Mouse (Mus musculus): ENCODE measurements around the gene Pcdh7. TPM values are rescaled to one million over a fixed set of nuclear protein-coding genes. Genes with fewer than 3 reads are reported as not detected.

Pcdh7 gene
- polyA plus RNA-seq, 1 experiment from 2014 or later, result 3.8 TPM

- Histone ChIP-seq H3K27me3 (replicated peaks; ENCODE audit: control insufficient read depth, insufficient read depth, low read length) (no peaks in the 10 kb centered on the region), H3K4me2 (ENCODE audit: low read depth, low read length) (no peak overlapping the region), H3K4me3 (ENCODE audit: low read length) (no peak overlapping the region), H3K9me3 (ENCODE audit: control insufficient read depth, low read length) (no peaks in the 10 kb centered on the region), H3K4me1 (ENCODE audit: control insufficient read depth, insufficient read depth, low read length) (no peaks in the 10 kb centered on the region), H3K27ac (ENCODE audit: low read length) (no peak overlapping the region), H3K36me3 (ENCODE audit: control insufficient read depth, insufficient read depth, low read length) (no peaks in the 10 kb centered on the region), H3K9ac (ENCODE audit: low read depth, low read length) (no peak overlapping the region)
- WGBS, result 82% methylated on average over 4 of the region's 4 CpGs
- no peak for ATAC-seq
These were observed 246.4 kb downstream of the Pcdh7 start for GRCm38 (mm10) chr5:57964201-57964600.

DNA sequence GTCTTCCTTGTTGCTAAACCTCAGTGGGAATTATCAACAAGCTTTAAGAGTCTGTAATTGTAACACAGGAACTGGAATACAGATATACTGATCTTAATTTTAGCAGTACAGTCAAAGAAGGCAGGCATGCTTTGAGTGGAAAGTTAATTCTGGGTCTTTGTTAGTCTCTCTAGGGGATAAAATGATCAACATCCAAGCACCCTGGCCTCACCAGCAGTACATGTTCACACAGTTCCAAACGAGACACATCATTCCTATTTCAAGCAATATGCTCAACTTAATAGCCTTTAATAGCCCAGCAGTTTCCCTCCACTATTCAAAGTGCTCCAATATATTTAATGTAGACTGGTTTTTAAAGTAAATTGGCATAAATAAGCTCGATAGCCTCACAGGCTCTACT, 275.8 kb downstream of the Pcdh7 start:
- H3K9ac ChIP-seq (ENCODE audit: low read depth, low read length), result no peak overlapping the region
- no peaks in the 10 kb centered on the region for H3K9me3 ChIP-seq (ENCODE audit: control insufficient read depth, low read length)

GRCm38 (mm10) chr5:58021331-58021730, 303.6 kb downstream of the Pcdh7 start:
- WGBS, result 71% methylated on average over 2 of the region's 2 CpGs
- Histone ChIP-seq H3K27ac (ENCODE audit: low read length) (no peak overlapping the region), H3K4me2 (ENCODE audit: low read depth, low read length) (no peak overlapping the region), H3K9me3 (ENCODE audit: control insufficient read depth, low read length) (no peaks in the 10 kb centered on the region), H3K9ac (ENCODE audit: low read depth, low read length) (no peak overlapping the region), H3K36me3 (ENCODE audit: control insufficient read depth, insufficient read depth, low read length) (no peaks in the 10 kb centered on the region), H3K27me3 (replicated peaks; ENCODE audit: control insufficient read depth, insufficient read depth, low read length) (no peaks in the 10 kb centered on the region), H3K4me1 (ENCODE audit: control insufficient read depth, insufficient read depth, low read length) (no peaks in the 10 kb centered on the region), H3K4me3 (ENCODE audit: low read length) (no peak overlapping the region)
- ATAC-seq, result no peak

More for the DNA sequence above, 275.8 kb downstream of the Pcdh7 start:
- WGBS, result 81% methylated on average over 2 of the region's 2 CpGs
- no peak for ATAC-seq
- Histone ChIP-seq H3K27me3 (replicated peaks; ENCODE audit: control insufficient read depth, insufficient read depth, low read length) (no peaks in the 10 kb centered on the region), H3K36me3 (ENCODE audit: control insufficient read depth, insufficient read depth, low read length) (no peaks in the 10 kb centered on the region), H3K27ac (ENCODE audit: low read length) (no peak overlapping the region), H3K4me1 (ENCODE audit: control insufficient read depth, insufficient read depth, low read length) (no peaks in the 10 kb centered on the region), H3K4me2 (ENCODE audit: low read depth, low read length) (no peak overlapping the region), H3K4me3 (ENCODE audit: low read length) (no peak overlapping the region)

DNA sequence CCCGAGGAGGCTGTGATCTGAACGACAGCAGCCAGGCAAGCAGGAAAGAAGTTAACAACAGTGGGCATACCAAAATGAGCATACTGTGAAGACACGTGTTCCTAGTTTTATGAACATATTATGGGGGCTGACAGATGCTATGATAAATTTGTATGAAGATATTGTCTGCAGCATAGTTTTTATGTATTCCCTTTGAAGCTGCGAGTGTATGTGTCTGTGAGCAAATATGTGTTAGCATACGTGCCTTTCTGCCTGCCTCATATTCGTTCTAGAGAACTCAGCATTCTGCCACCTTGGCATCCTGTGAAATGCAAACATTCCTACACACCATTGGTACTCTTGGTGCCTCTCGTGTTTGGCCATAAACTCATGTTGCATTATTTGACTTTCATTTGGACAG, 307.4 kb downstream of the Pcdh7 start:
- no peaks in the 10 kb centered on the region for H3K4me1 ChIP-seq (ENCODE audit: control insufficient read depth, insufficient read depth, low read length)
- no peak overlapping the region for H3K4me2 ChIP-seq (ENCODE audit: low read depth, low read length)
- H3K27me3 ChIP-seq (replicated peaks; ENCODE audit: control insufficient read depth, insufficient read depth, low read length), result no peaks in the 10 kb centered on the region
- H3K4me3 ChIP-seq (ENCODE audit: low read length), result no peak overlapping the region
- no peak overlapping the region for H3K9ac ChIP-seq (ENCODE audit: low read depth, low read length)
- H3K27ac ChIP-seq (ENCODE audit: low read length), result no peak overlapping the region
- no peaks in the 10 kb centered on the region for H3K9me3 ChIP-seq (ENCODE audit: control insufficient read depth, low read length)
- no peak for ATAC-seq
- H3K36me3 ChIP-seq (ENCODE audit: control insufficient read depth, insufficient read depth, low read length), result no peaks in the 10 kb centered on the region
- 70% methylated on average over 7 of the region's 7 CpGs for WGBS

GRCm38 (mm10) chr5:58025759-58026158, 308.0 kb downstream of the Pcdh7 start:
- Histone ChIP-seq H3K9me3 (ENCODE audit: control insufficient read depth, low read length) (no peaks in the 10 kb centered on the region), H3K27me3 (replicated peaks; ENCODE audit: control insufficient read depth, insufficient read depth, low read length) (no peaks in the 10 kb centered on the region), H3K27ac (ENCODE audit: low read length) (no peak overlapping the region), H3K9ac (ENCODE audit: low read depth, low read length) (no peak overlapping the region), H3K4me3 (ENCODE audit: low read length) (no peak overlapping the region), H3K36me3 (ENCODE audit: control insufficient read depth, insufficient read depth, low read length) (no peaks in the 10 kb centered on the region), H3K4me2 (ENCODE audit: low read depth, low read length) (no peak overlapping the region), H3K4me1 (ENCODE audit: control insufficient read depth, insufficient read depth, low read length) (no peaks in the 10 kb centered on the region)
- no peak for ATAC-seq
- WGBS, result 24% methylated on average over 8 of the region's 8 CpGs

DNA sequence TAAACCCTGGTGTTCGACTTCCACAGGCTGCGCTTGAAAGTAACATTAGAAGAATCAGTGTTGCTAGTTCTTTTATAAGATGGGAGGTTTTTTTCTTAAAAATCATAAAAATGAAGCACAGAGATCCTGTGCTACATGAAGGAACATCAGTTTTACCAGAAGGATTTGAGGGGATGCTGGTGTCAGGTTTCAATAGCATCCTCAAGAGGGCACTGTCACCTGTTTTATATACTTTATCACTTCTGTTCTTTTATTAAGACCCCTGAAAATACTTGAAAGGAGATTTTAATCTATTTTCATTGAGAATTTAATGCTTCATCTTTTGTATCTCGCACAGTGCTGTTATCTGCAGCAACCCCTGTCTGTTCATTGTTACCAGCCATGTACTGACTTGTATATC, 322.1 kb downstream of the Pcdh7 start:
- no peak overlapping the region for H3K4me3 ChIP-seq (ENCODE audit: low read length)
- H3K27ac ChIP-seq (ENCODE audit: low read length), result no peak overlapping the region
- WGBS, result 60% methylated on average over 3 of the region's 3 CpGs
- ATAC-seq, result no peak
- no peaks in the 10 kb centered on the region for H3K27me3 ChIP-seq (replicated peaks; ENCODE audit: control insufficient read depth, insufficient read depth, low read length)
- no peaks in the 10 kb centered on the region for H3K36me3 ChIP-seq (ENCODE audit: control insufficient read depth, insufficient read depth, low read length)
- H3K9me3 ChIP-seq (ENCODE audit: control insufficient read depth, low read length), result no peaks in the 10 kb centered on the region
- H3K4me2 ChIP-seq (ENCODE audit: low read depth, low read length), result no peak overlapping the region
- no peaks in the 10 kb centered on the region for H3K4me1 ChIP-seq (ENCODE audit: control insufficient read depth, insufficient read depth, low read length)
- no peak overlapping the region for H3K9ac ChIP-seq (ENCODE audit: low read depth, low read length)

DNA sequence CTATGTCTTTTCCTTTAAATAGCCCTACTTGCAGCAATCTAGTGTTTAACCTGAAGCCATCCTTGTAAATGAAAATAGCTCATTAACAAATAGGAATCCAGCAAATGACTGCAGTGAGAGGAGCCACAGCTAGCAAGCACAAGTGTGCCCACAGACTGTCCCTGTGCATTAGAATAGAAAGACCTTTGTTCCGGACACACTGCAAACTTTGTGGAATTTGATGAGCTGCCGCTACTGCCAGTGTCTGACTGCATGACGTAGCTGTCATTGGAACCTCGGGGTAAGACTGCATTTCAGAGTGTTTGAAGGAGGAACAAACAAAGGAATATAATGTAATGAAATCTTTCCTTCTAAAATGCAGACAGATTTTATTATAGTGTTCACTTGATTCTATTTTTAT, 326.4 kb downstream of the Pcdh7 start:
- Histone ChIP-seq H3K27me3 (replicated peaks; ENCODE audit: control insufficient read depth, insufficient read depth, low read length) (no peaks in the 10 kb centered on the region), H3K36me3 (ENCODE audit: control insufficient read depth, insufficient read depth, low read length) (no peaks in the 10 kb centered on the region), H3K4me3 (ENCODE audit: low read length) (no peak overlapping the region), H3K27ac (ENCODE audit: low read length) (no peak overlapping the region), H3K9ac (ENCODE audit: low read depth, low read length) (no peak overlapping the region), H3K4me2 (ENCODE audit: low read depth, low read length) (no peak overlapping the region), H3K4me1 (ENCODE audit: control insufficient read depth, insufficient read depth, low read length) (no peaks in the 10 kb centered on the region), H3K9me3 (ENCODE audit: control insufficient read depth, low read length) (no peaks in the 10 kb centered on the region)
- no peak for ATAC-seq
- 64% methylated on average over 4 of the region's 4 CpGs for WGBS

DNA sequence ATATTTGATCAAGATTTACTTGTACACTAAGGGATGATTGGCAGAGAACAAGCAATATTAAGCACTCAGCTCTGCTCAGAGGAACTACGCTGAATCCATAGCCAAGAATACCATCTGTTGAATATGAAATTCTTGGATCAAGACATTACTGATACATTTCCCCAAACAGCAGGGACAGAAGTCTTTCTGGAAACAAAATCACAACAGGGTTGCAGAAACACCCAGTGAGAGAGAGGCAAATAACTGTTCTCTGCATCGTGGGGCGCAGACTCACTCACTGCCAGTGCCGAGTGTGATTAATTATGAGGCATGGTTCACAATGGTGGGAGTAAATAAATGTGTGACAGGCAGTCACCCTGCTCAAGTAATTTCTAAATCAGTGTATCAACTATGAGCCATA, 363.3 kb downstream of the Pcdh7 start:
- Histone ChIP-seq H3K4me2 (ENCODE audit: low read depth, low read length) (no peak overlapping the region), H3K27ac (ENCODE audit: low read length) (no peak overlapping the region), H3K9ac (ENCODE audit: low read depth, low read length) (no peak overlapping the region), H3K4me1 (ENCODE audit: control insufficient read depth, insufficient read depth, low read length) (no peaks in the 10 kb centered on the region), H3K36me3 (ENCODE audit: control insufficient read depth, insufficient read depth, low read length) (no peaks in the 10 kb centered on the region), H3K4me3 (ENCODE audit: low read length) (no peak overlapping the region), H3K27me3 (replicated peaks; ENCODE audit: control insufficient read depth, insufficient read depth, low read length) (no peaks in the 10 kb centered on the region), H3K9me3 (ENCODE audit: control insufficient read depth, low read length) (no peaks in the 10 kb centered on the region)
- WGBS, result 67% methylated on average over 4 of the region's 4 CpGs
- ATAC-seq, result no peak

- 90% methylated on average over 2 of the region's 2 CpGs for WGBS
- H3K9me3 ChIP-seq (ENCODE audit: control insufficient read depth, low read length), result no peaks in the 10 kb centered on the region
- H3K27me3 ChIP-seq (replicated peaks; ENCODE audit: control insufficient read depth, insufficient read depth, low read length), result no peaks in the 10 kb centered on the region
- no peaks in the 10 kb centered on the region for H3K36me3 ChIP-seq (ENCODE audit: control insufficient read depth, insufficient read depth, low read length)
- no peak overlapping the region for H3K9ac ChIP-seq (ENCODE audit: low read depth, low read length)
- no peak overlapping the region for H3K4me3 ChIP-seq (ENCODE audit: low read length)
- no peak overlapping the region for H3K4me2 ChIP-seq (ENCODE audit: low read depth, low read length)
- H3K27ac ChIP-seq (ENCODE audit: low read length), result no peak overlapping the region
- no peak for ATAC-seq
- no peaks in the 10 kb centered on the region for H3K4me1 ChIP-seq (ENCODE audit: control insufficient read depth, insufficient read depth, low read length)
These were observed 364.5 kb downstream of the Pcdh7 start for GRCm38 (mm10) chr5:58082230-58082629.

- WGBS, result 79% methylated on average over 3 of the region's 3 CpGs
- Histone ChIP-seq H3K27ac (ENCODE audit: low read length) (no peak overlapping the region), H3K4me2 (ENCODE audit: low read depth, low read length) (no peak overlapping the region), H3K4me3 (ENCODE audit: low read length) (no peak overlapping the region), H3K4me1 (ENCODE audit: control insufficient read depth, insufficient read depth, low read length) (no peaks in the 10 kb centered on the region), H3K36me3 (ENCODE audit: control insufficient read depth, insufficient read depth, low read length) (no peaks in the 10 kb centered on the region), H3K27me3 (replicated peaks; ENCODE audit: control insufficient read depth, insufficient read depth, low read length) (no peaks in the 10 kb centered on the region), H3K9ac (ENCODE audit: low read depth, low read length) (no peak overlapping the region), H3K9me3 (ENCODE audit: control insufficient read depth, low read length) (no peaks in the 10 kb centered on the region)
- ATAC-seq, result no peak
These were observed 365.3 kb downstream of the Pcdh7 start for GRCm38 (mm10) chr5:58083056-58083455.
